Mouse (Mus musculus) limb, embryonic 11.5 days (tissue): ENCODE results near the gene Gm28053. TPM values are rescaled to one million over a fixed set of nuclear protein-coding genes. Genes with fewer than 3 reads are reported as not detected.

Experiments used
- ATAC-seq: fragments of 200-750 bp; cut with Nextera tagmentation; 2 replicates; pipeline ENCODE4 v1.8.0; 2017; ENCODE audit warnings: low read depth; ENCODE audit not compliant: insufficient number of reproducible peaks, low FRiP score, low TSS enrichment
- DNase-seq: peaks from one replicate; pipeline ENCODE4 v3.0.0-alpha.2; 2015; ENCODE audit warnings: low spot score
- H3K27ac ChIP-seq: fragments of 300-500 bp; sonication (generic); replicated peaks from 2 replicates; pipeline ENCODE4 v1.5.1; 2014; ENCODE audit warnings: low read depth, mild to moderate bottlenecking, low read length
- H3K27me3 ChIP-seq: fragments of 300-500 bp; sonication (generic); 2 replicates; pipeline ENCODE4 v1.6.1; 2014; ENCODE audit warnings: mild to moderate bottlenecking, low read length, mixed read lengths; ENCODE audit not compliant: control insufficient read depth, insufficient read depth
- H3K36me3 ChIP-seq: fragments of 300-500 bp; sonication (generic); 2 replicates; pipeline ENCODE4 v1.6.1; 2014; ENCODE audit warnings: mild to moderate bottlenecking, low read length, moderate library complexity, mixed read lengths; ENCODE audit not compliant: control insufficient read depth, insufficient read depth
- H3K4me1 ChIP-seq: fragments of 300-500 bp; sonication (generic); 2 replicates; pipeline ENCODE4 v1.6.1; 2014; ENCODE audit warnings: low read length, mixed read lengths; ENCODE audit not compliant: control insufficient read depth, insufficient read depth
- H3K4me2 ChIP-seq: fragments of 300-500 bp; sonication (generic); 2 replicates; pipeline ENCODE4 v1.6.1; 2014; ENCODE audit warnings: low read depth, mild to moderate bottlenecking, moderate library complexity; ENCODE audit not compliant: severe bottlenecking
- H3K4me3 ChIP-seq: fragments of 300-500 bp; sonication (generic); 2 replicates; pipeline ENCODE4 v1.5.1; 2014; ENCODE audit warnings: low read depth, low read length
- H3K9ac ChIP-seq: fragments of 300-500 bp; sonication (generic); 2 replicates; pipeline ENCODE4 v1.6.1; 2014; ENCODE audit warnings: mild to moderate bottlenecking, low read length
- H3K9me3 ChIP-seq: fragments of 300-500 bp; sonication (generic); 2 replicates; pipeline ENCODE4 v1.6.1; 2016; ENCODE audit warnings: low read length; ENCODE audit not compliant: control insufficient read depth
- WGBS: fragments of 180-500 bp; shearing (Covaris S2); extraction: QIAGEN DNeasy Blood & Tissue Kit; methylation state at CpG from one replicate; pipeline ENCODE4 v1.1.7; 2014; 5-methylcytosine and 5-hydroxymethylcytosine counted together
- polyA plus RNA-seq: library from polyadenylated mRNA; unstranded; fragments of >200 nt; fragmentation: Nextera tagmentation; extraction: Ambion mirVana; gene quantifications from 2 replicates; pipeline ENCODE4 v1.2.1, GENCODE M21; 2014

The Gm28053 gene
- polyA plus RNA-seq, 1 experiment from 2014 or later = not detected

- ATAC-seq (no peak), DNase-seq (no peak)
- Histone ChIP-seq H3K27me3 (no peaks in the 10 kb centered on the region), H3K36me3 (no peaks in the 10 kb centered on the region), H3K9me3 (no peaks in the 10 kb centered on the region), H3K4me3 (no peak overlapping the region), H3K9ac (no peak overlapping the region), H3K27ac (no peak overlapping the region), H3K4me1 (no peaks in the 10 kb centered on the region), H3K4me2 (no peak overlapping the region)
- whole genome bisulfite sequencing = 52% methylated on average over 5 of the region's 5 CpGs
Measured at GRCm38 (mm10) chr6:48700251-48701075, 17.9 kb upstream of the Gm28053 start.

DNA sequence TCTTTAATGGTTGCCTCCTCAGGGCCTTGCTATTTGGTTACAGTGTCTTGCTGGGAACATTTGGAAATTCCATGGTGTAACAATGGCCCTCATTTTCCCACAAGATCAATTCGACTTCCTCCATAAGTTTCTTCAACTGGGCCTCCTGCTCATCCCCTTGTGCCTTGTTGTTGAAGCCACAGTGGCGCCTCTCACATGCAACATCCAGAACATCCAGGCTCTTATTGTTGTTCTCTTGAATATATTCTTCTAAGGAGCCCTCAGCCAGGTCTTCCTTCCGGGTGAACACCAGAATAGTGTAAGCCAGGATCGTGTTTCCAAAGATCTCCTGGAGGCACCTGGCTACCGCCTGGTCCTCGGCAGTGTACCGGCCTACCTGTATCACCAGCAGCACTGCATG lies 16.3 kb upstream of the Gm28053 start:
- 86% methylated on average over 7 of the region's 7 CpGs for WGBS
- no peak overlapping the region for H3K4me3 ChIP-seq
- no peaks in the 10 kb centered on the region for H3K36me3 ChIP-seq
- no peaks in the 10 kb centered on the region for H3K9me3 ChIP-seq
- no peaks in the 10 kb centered on the region for H3K4me1 ChIP-seq
- no peaks in the 10 kb centered on the region for H3K27me3 ChIP-seq
- DNase-seq (no peak), ATAC-seq (no peak)
- H3K27ac ChIP-seq = no peak overlapping the region
- H3K4me2 ChIP-seq = no peak overlapping the region
- H3K9ac ChIP-seq = no peak overlapping the region

DNA sequence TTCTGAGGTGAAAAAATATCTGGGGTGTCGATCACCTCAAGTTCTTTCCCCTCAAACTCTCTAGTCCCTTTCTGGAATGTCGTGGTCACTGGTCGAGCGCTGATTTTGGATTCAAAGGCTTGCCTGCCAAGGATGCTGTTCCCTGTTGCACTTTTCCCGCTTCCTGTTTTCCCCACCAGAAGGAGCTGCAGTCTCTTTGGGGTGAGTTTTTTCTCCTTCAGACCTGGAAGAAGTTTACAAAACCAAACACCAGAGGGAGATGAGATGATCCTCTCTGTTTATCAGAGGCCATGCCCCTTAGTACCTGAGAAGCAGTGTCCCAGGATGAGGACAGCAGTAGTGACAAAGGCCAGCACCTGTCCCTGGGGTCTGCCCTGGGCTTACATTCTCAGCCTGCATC lies 15.8 kb upstream of the Gm28053 start:
- no peak overlapping the region for H3K27ac ChIP-seq
- no peaks in the 10 kb centered on the region for H3K27me3 ChIP-seq
- H3K9me3 ChIP-seq = no peaks in the 10 kb centered on the region
- H3K9ac ChIP-seq = no peak overlapping the region
- ATAC-seq (no peak), DNase-seq (no peak)
- no peak overlapping the region for H3K4me3 ChIP-seq
- H3K4me1 ChIP-seq = no peaks in the 10 kb centered on the region
- no peaks in the 10 kb centered on the region for H3K36me3 ChIP-seq
- no peak overlapping the region for H3K4me2 ChIP-seq
- 63% methylated on average over 5 of the region's 5 CpGs for WGBS

- ATAC-seq (no peak), DNase-seq (no peak)
- H3K36me3 ChIP-seq = no peaks in the 10 kb centered on the region
- no peaks in the 10 kb centered on the region for H3K4me1 ChIP-seq
- no peak overlapping the region for H3K27ac ChIP-seq
- no peaks in the 10 kb centered on the region for H3K9me3 ChIP-seq
- H3K4me3 ChIP-seq = no peak overlapping the region
- H3K4me2 ChIP-seq = no peak overlapping the region
- H3K27me3 ChIP-seq = no peaks in the 10 kb centered on the region
- no peak overlapping the region for H3K9ac ChIP-seq
Measured at GRCm38 (mm10) chr6:48704146-48704545, 14.3 kb upstream of the Gm28053 start.

- no peak for ATAC-seq
- Histone ChIP-seq H3K27ac (no peak overlapping the region), H3K4me2 (no peak overlapping the region), H3K9ac (no peak overlapping the region), H3K4me1 (no peaks in the 10 kb centered on the region), H3K9me3 (no peaks in the 10 kb centered on the region), H3K4me3 (no peak overlapping the region), H3K27me3 (no peaks in the 10 kb centered on the region), H3K36me3 (no peaks in the 10 kb centered on the region)
- 57% methylated on average over 3 of the region's 3 CpGs for WGBS
- DNase-seq = no peak
Measured at GRCm38 (mm10) chr6:48706130-48706529, 12.3 kb upstream of the Gm28053 start.

GRCm38 (mm10) chr6:48720326-48720725 lies 1.9 kb downstream of the Gm28053 start:
- 91% methylated on average over 4 of the region's 4 CpGs for WGBS
- H3K9me3 ChIP-seq = no peaks in the 10 kb centered on the region
- H3K9ac ChIP-seq = no peak overlapping the region
- H3K4me1 ChIP-seq = no peaks in the 10 kb centered on the region
- no peaks in the 10 kb centered on the region for H3K36me3 ChIP-seq
- no peaks in the 10 kb centered on the region for H3K27me3 ChIP-seq
- no peak overlapping the region for H3K27ac ChIP-seq
- no peak overlapping the region for H3K4me3 ChIP-seq
- DNase-seq = no peak
- no peak for ATAC-seq
- no peak overlapping the region for H3K4me2 ChIP-seq

DNA sequence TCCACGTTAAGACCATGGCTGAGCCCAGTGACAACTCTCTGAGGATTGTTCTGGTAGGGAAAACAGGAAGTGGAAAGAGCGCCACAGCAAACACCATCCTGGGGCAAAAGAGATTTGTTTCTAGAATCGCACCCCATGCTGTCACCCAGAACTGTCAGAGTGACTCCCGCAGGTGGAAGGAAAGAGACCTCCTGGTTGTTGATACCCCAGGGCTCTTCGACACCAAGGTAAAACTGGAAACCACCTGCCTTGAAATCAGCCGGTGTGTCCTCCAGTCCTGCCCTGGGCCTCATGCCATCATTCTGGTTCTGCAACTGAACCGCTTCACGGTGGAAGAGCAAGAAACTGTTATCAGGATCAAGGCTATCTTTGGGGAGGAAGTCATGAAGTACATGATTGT lies 5.1 kb downstream of the Gm28053 start:
- no peaks in the 10 kb centered on the region for H3K4me1 ChIP-seq
- 89% methylated on average over 8 of the region's 8 CpGs for WGBS
- H3K36me3 ChIP-seq = no peaks in the 10 kb centered on the region
- no peak overlapping the region for H3K4me2 ChIP-seq
- no peaks in the 10 kb centered on the region for H3K9me3 ChIP-seq
- ATAC-seq (no peak), DNase-seq (no peak)
- no peak overlapping the region for H3K9ac ChIP-seq
- H3K27me3 ChIP-seq = no peaks in the 10 kb centered on the region
- H3K4me3 ChIP-seq = no peak overlapping the region
- no peak overlapping the region for H3K27ac ChIP-seq

DNA sequence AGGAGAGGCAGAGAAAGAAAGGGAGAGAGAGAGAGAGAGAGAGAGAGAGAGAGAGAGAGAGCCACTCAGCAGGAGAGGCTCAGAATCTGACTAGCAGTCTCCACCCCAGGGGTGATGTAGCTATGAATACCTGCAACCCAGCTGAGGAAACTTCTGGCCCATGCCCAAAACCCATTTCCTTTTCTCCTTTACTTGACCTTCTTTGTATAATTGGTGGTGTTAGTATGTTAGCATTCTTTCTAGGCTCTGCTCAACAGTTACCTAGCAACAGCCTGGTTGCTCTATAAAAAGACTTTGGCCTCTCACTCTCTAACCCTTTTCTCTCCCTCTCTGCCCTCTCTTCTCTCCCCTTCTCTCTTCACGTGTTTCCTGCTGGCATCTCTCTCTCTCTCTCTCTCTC lies 7.1 kb downstream of the Gm28053 start:
- DNase-seq (no peak), ATAC-seq (no peak)
- Histone ChIP-seq H3K27me3 (no peaks in the 10 kb centered on the region), H3K4me3 (no peak overlapping the region), H3K27ac (no peak overlapping the region), H3K9me3 (no peaks in the 10 kb centered on the region), H3K4me1 (no peaks in the 10 kb centered on the region), H3K4me2 (no peak overlapping the region), H3K36me3 (no peaks in the 10 kb centered on the region), H3K9ac (no peak overlapping the region)
- WGBS = 25% methylated on average over 1 of the region's 1 CpGs

- DNase-seq = no peak
- Histone ChIP-seq H3K4me3 (no peak overlapping the region), H3K27me3 (no peaks in the 10 kb centered on the region), H3K27ac (no peak overlapping the region), H3K9me3 (no peaks in the 10 kb centered on the region), H3K36me3 (no peaks in the 10 kb centered on the region), H3K4me1 (no peaks in the 10 kb centered on the region), H3K9ac (no peak overlapping the region), H3K4me2 (no peak overlapping the region)
- 87% methylated on average over 5 of the region's 5 CpGs for WGBS
- no peak for ATAC-seq
Measured at GRCm38 (mm10) chr6:48727761-48728160, 9.4 kb downstream of the Gm28053 start.
